Mouse (Mus musculus): ENCODE measurements around the gene Ntm.

Ntm gene

GRCm38 (mm10) chr9:29759940-29760339 lies 203.0 kb downstream of the Ntm start:
- in situ Hi-C loops (cut with MseI, MboI) = no loop called here

GRCm38 (mm10) chr9:29759060-29759459 lies 203.9 kb downstream of the Ntm start:
- in situ Hi-C loops (cut with MseI, MboI) = no loop called here

GRCm38 (mm10) chr9:29754374-29754773 lies 208.6 kb downstream of the Ntm start:
- in situ Hi-C loops (cut with MseI, MboI) = no loop called here

GRCm38 (mm10) chr9:29751396-29751795 lies 211.5 kb downstream of the Ntm start:
- in situ Hi-C loops (cut with MseI, MboI) = no loop called here

GRCm38 (mm10) chr9:29750371-29751014 lies 212.4 kb downstream of the Ntm start:
- in situ Hi-C loops (cut with MseI, MboI) = no loop called here

- in situ Hi-C loops (cut with MseI, MboI) = no loop called here
Observed at GRCm38 (mm10) chr9:29748070-29748469, 214.9 kb downstream of the Ntm start.

- in situ Hi-C loops (cut with MseI, MboI) = no loop called here
Observed at GRCm38 (mm10) chr9:29738835-29739526, 224.0 kb downstream of the Ntm start.

GRCm38 (mm10) chr9:29736031-29736430 lies 226.9 kb downstream of the Ntm start:
- in situ Hi-C loops (cut with MseI, MboI) = no loop called here

GRCm38 (mm10) chr9:29732895-29733294 lies 230.0 kb downstream of the Ntm start:
- in situ Hi-C loops (cut with MseI, MboI) = no loop called here

GRCm38 (mm10) chr9:29731672-29732071 lies 231.3 kb downstream of the Ntm start:
- in situ Hi-C loops (cut with MseI, MboI) = no loop called here

GRCm38 (mm10) chr9:29727540-29728432 lies 235.2 kb downstream of the Ntm start:
- in situ Hi-C loops (cut with MseI, MboI) = no loop called here

GRCm38 (mm10) chr9:29721461-29721860 lies 241.5 kb downstream of the Ntm start:
- in situ Hi-C loops (cut with MseI, MboI) = no loop called here

- in situ Hi-C loops (cut with MseI, MboI) = no loop called here
Observed at GRCm38 (mm10) chr9:29716795-29717194, 246.1 kb downstream of the Ntm start.

GRCm38 (mm10) chr9:29698276-29698675 lies 264.7 kb downstream of the Ntm start:
- in situ Hi-C loops (cut with MseI, MboI) = no loop called here

GRCm38 (mm10) chr9:29694151-29694550 lies 268.8 kb downstream of the Ntm start:
- in situ Hi-C loops (cut with MseI, MboI) = no loop called here

- in situ Hi-C loops (cut with MseI, MboI) = no loop called here
Observed at GRCm38 (mm10) chr9:29691186-29691855, 271.6 kb downstream of the Ntm start.

GRCm38 (mm10) chr9:29682224-29682623 lies 280.7 kb downstream of the Ntm start:
- in situ Hi-C loops (cut with MseI, MboI) = no loop called here

- in situ Hi-C loops (cut with MseI, MboI) = no loop called here
Observed at GRCm38 (mm10) chr9:29680677-29681076, 282.3 kb downstream of the Ntm start.

- in situ Hi-C loops (cut with MseI, MboI) = loop anchor here in 1 of 2 experiments (25.0 kb wide), 1 partner anchor 313 kb away; no protein-coding TSS in a partner anchor
Observed at GRCm38 (mm10) chr9:29673911-29674310, 289.0 kb downstream of the Ntm start.

- in situ Hi-C loops (cut with MseI, MboI) = loop anchor here in 1 of 2 experiments (25.0 kb wide), 1 partner anchor 315 kb away; no protein-coding TSS in a partner anchor
Observed at GRCm38 (mm10) chr9:29671861-29672260, 291.1 kb downstream of the Ntm start.

- in situ Hi-C loops (cut with MseI, MboI) = loop anchor here (10.0 to 25.0 kb wide), 2 partner anchors 324 to 642 kb away; no protein-coding TSS in a partner anchor
Observed at GRCm38 (mm10) chr9:29663286-29663685, 299.7 kb downstream of the Ntm start.
